Mouse (Mus musculus) forebrain, postnatal 0 days (tissue): ENCODE data around the gene Siae. TPM values are rescaled to one million over a fixed set of nuclear protein-coding genes. Genes with fewer than 3 reads are reported as not detected.

Experiments
- ATAC-seq: fragments of 200-750 bp; cut with Nextera tagmentation; 2 replicates; pipeline ENCODE4 v1.8.0; 2017; ENCODE audit warnings: mild to moderate bottlenecking, moderate library complexity
- DNase-seq: peaks from one replicate; pipeline ENCODE4 v3.0.0-alpha.2; 2015
- H3K27ac ChIP-seq: fragments of 300-500 bp; sonication (generic); 2 replicates; pipeline ENCODE4 v1.5.1; 2014; ENCODE audit warnings: low read depth, mild to moderate bottlenecking, antibody characterized with exemption, low read length, moderate library complexity, mixed read lengths
- H3K27me3 ChIP-seq: fragments of 300-500 bp; sonication (generic); 2 replicates; pipeline ENCODE4 v1.6.1; 2014; ENCODE audit warnings: mild to moderate bottlenecking, low read length, mixed read lengths; ENCODE audit not compliant: insufficient read depth
- H3K36me3 ChIP-seq: fragments of 300-500 bp; sonication (generic); 2 replicates; pipeline ENCODE4 v1.6.1; 2014; ENCODE audit warnings: mild to moderate bottlenecking, moderate library complexity; ENCODE audit not compliant: insufficient read depth
- H3K4me1 ChIP-seq: fragments of 300-500 bp; sonication (generic); 2 replicates; pipeline ENCODE4 v1.6.1; 2014; ENCODE audit warnings: antibody characterized with exemption; ENCODE audit not compliant: insufficient read depth
- H3K4me2 ChIP-seq: fragments of 300-500 bp; sonication (generic); 2 replicates; pipeline ENCODE4 v1.6.1; 2014; ENCODE audit warnings: low read depth, mild to moderate bottlenecking, moderate library complexity
- H3K4me3 ChIP-seq: fragments of 300-500 bp; sonication (generic); 2 replicates; pipeline ENCODE4 v1.5.1; 2014; ENCODE audit warnings: low read depth, low read length, mixed read lengths
- H3K9ac ChIP-seq: fragments of 300-500 bp; sonication (generic); 2 replicates; pipeline ENCODE4 v1.6.1; 2014; ENCODE audit warnings: mild to moderate bottlenecking
- H3K9me3 ChIP-seq: fragments of 300-500 bp; sonication (generic); 2 replicates; pipeline ENCODE4 v1.6.1; 2016; ENCODE audit warnings: low read length
- CTCF ChIP-seq: sonication (generic); IDR thresholded peaks from 2 replicates; pipeline ENCODE4 v1.5.1; 2016; ENCODE audit warnings: antibody characterized with exemption, control low read depth, low read depth
- WGBS: fragments of 180-500 bp; shearing (Covaris S2); extraction: QIAGEN DNeasy Blood & Tissue Kit; methylation state at CpG from one replicate; pipeline ENCODE4 v1.1.7; 2014; 5-methylcytosine and 5-hydroxymethylcytosine counted together
- polyA plus RNA-seq: library from polyadenylated mRNA; unstranded; fragments of >200 nt; fragmentation: Nextera tagmentation; extraction: Ambion mirVana; gene quantifications from 2 replicates; pipeline ENCODE4 v1.2.1, GENCODE M21; 2015
- total RNA-seq: library from RNA; depleted of rRNA; stranded (reverse); fragments of >200 nt; gene quantifications from 2 replicates; pipeline ENCODE4 v1.2.3, GENCODE M21; 2014

Siae gene
- total and polyA plus RNA-seq, 2 experiments from 2014 or later: 13.7 to 13.8 TPM

GRCm38 (mm10) chr9:37541851-37542642 is 13.5 kb upstream of the Siae start:
- no peaks in the 10 kb centered on the region for H3K36me3 ChIP-seq
- no peaks in the 10 kb centered on the region for H3K9me3 ChIP-seq
- H3K27me3 ChIP-seq: peaks cover 9% of the 10 kb centered on the region; the same call in 1 of the 2 replicates
- no peak for TF ChIP-seq CTCF
- H3K27ac ChIP-seq: no peak overlapping the region
- ATAC-seq (no peak), DNase-seq (no peak)
- H3K4me1 ChIP-seq: no peaks in the 10 kb centered on the region
- no peak overlapping the region for H3K4me3 ChIP-seq
- H3K9ac ChIP-seq: no peak overlapping the region
- 76% methylated on average over 7 of the region's 7 CpGs for WGBS
- H3K4me2 ChIP-seq: no peak overlapping the region

GRCm38 (mm10) chr9:37543869-37544440 is 11.5 kb upstream of the Siae start:
- no peak for DNase-seq
- no peak overlapping the region for H3K9ac ChIP-seq
- WGBS: 40% methylated on average over 12 of the region's 12 CpGs
- no peak for TF ChIP-seq CTCF
- H3K9me3 ChIP-seq: no peaks in the 10 kb centered on the region
- H3K4me3 ChIP-seq: no peak overlapping the region; the same call in 1 of the 2 replicates
- no peaks in the 10 kb centered on the region for H3K36me3 ChIP-seq
- peak overlapping the region; percentile 53 for H3K4me2 ChIP-seq
- H3K27ac ChIP-seq: no peak overlapping the region
- ATAC-seq: no peak
- H3K27me3 ChIP-seq: peaks cover 9% of the 10 kb centered on the region; the same call in 1 of the 2 replicates
- H3K4me1 ChIP-seq: no peaks in the 10 kb centered on the region

GRCm38 (mm10) chr9:37544447-37545165 is 10.9 kb upstream of the Siae start:
- peak; percentile 79 for TF ChIP-seq CTCF
- peak overlapping the region; percentile 22; the same call in 1 of the 2 replicates for H3K9ac ChIP-seq
- H3K4me2 ChIP-seq: peak overlapping the region; percentile 53
- H3K27me3 ChIP-seq: peaks cover 9% of the 10 kb centered on the region; the same call in 1 of the 2 replicates
- peak overlapping the region; percentile 25 for H3K4me3 ChIP-seq
- no peaks in the 10 kb centered on the region for H3K4me1 ChIP-seq
- ATAC-seq (peak; percentile 70), DNase-seq (peak; percentile 83)
- no peak overlapping the region for H3K27ac ChIP-seq
- no peaks in the 10 kb centered on the region for H3K9me3 ChIP-seq
- WGBS: 3% methylated on average over 29 of the region's 29 CpGs
- no peaks in the 10 kb centered on the region for H3K36me3 ChIP-seq

GRCm38 (mm10) chr9:37545166-37545610 is 10.3 kb upstream of the Siae start:
- Histone ChIP-seq H3K36me3 (no peaks in the 10 kb centered on the region), H3K27ac (no peak overlapping the region), H3K27me3 (peaks cover 9% of the 10 kb centered on the region; the same call in 1 of the 2 replicates), H3K4me1 (no peaks in the 10 kb centered on the region), H3K9me3 (no peaks in the 10 kb centered on the region), H3K4me3 (peak overlapping the region; percentile 25), H3K9ac (0 out of 2 replicates have a peak overlapping the region, but pooled peaks have one; percentile 22), H3K4me2 (peak overlapping the region; percentile 53)
- DNase-seq: no peak
- 14% methylated on average over 17 of the region's 17 CpGs for WGBS
- ATAC-seq: peak; percentile 46
- TF ChIP-seq CTCF: no peak

- peaks cover 14% of the 10 kb centered on the region; the same call in 1 of the 2 replicates for H3K27me3 ChIP-seq
- H3K9ac ChIP-seq: no peak overlapping the region
- H3K27ac ChIP-seq: no peak overlapping the region
- no peaks in the 10 kb centered on the region for H3K36me3 ChIP-seq
- no peaks in the 10 kb centered on the region for H3K9me3 ChIP-seq
- no peak overlapping the region for H3K4me2 ChIP-seq
- DNase-seq (no peak), ATAC-seq (no peak)
- 28% methylated on average over 27 of the region's 27 CpGs for WGBS
- no peaks in the 10 kb centered on the region for H3K4me1 ChIP-seq
- TF ChIP-seq CTCF: no peak
- no peak overlapping the region for H3K4me3 ChIP-seq
Observed at GRCm38 (mm10) chr9:37545847-37546452, 9.5 kb upstream of the Siae start.

GRCm38 (mm10) chr9:37546889-37547288 is 8.6 kb upstream of the Siae start:
- H3K4me1 ChIP-seq: no peaks in the 10 kb centered on the region
- no peak overlapping the region for H3K27ac ChIP-seq
- 75% methylated on average over 1 of the region's 1 CpGs for WGBS
- no peak overlapping the region for H3K9ac ChIP-seq
- DNase-seq (no peak), ATAC-seq (no peak)
- no peak overlapping the region for H3K4me3 ChIP-seq
- H3K9me3 ChIP-seq: no peaks in the 10 kb centered on the region
- no peaks in the 10 kb centered on the region for H3K36me3 ChIP-seq
- H3K4me2 ChIP-seq: no peak overlapping the region
- 0 out of 2 replicates have a peak, but pooled peaks have one; percentile 15 for TF ChIP-seq CTCF
- peaks cover 18% of the 10 kb centered on the region for H3K27me3 ChIP-seq
